Mouse (Mus musculus) ovary, postnatal 36 days (tissue): ENCODE data around the gene Fbrsl1.
"Not testable (repeated sequence)": the region's sequence is repeated elsewhere in the genome, so short reads cannot be mapped to it uniquely, and the experiment has no call there.

ENCODE experiments used
- DNase-seq: peaks from one replicate; pipeline ENCODE4 v3.0.0; 2022; ENCODE audit warnings: low spot score, mixed read lengths

Gene Fbrsl1

GRCm38 (mm10) chr5:110449294-110449693 is 991 bp upstream of the Fbrsl1 start:
- no peak for DNase-seq

- peak; percentile 39 for DNase-seq
Observed at GRCm38 (mm10) chr5:110447720-110448435, 425 bp downstream of the Fbrsl1 start.

- no peak for DNase-seq
Observed at GRCm38 (mm10) chr5:110444509-110444908, 3.8 kb downstream of the Fbrsl1 start.

- no peak for DNase-seq
Observed at GRCm38 (mm10) chr5:110442966-110443590, 5.2 kb downstream of the Fbrsl1 start.

GRCm38 (mm10) chr5:110439565-110440310 is 8.6 kb downstream of the Fbrsl1 start:
- no peak for DNase-seq

GRCm38 (mm10) chr5:110438591-110438990 is 9.7 kb downstream of the Fbrsl1 start:
- no peak for DNase-seq

GRCm38 (mm10) chr5:110437632-110438261 is 10.6 kb downstream of the Fbrsl1 start:
- no peak for DNase-seq

GRCm38 (mm10) chr5:110436166-110436565 is 12.1 kb downstream of the Fbrsl1 start:
- not testable (repeated sequence) for DNase-seq

GRCm38 (mm10) chr5:110434816-110435215 is 13.5 kb downstream of the Fbrsl1 start:
- DNase-seq = no peak

- DNase-seq = peak; percentile 64
Observed at GRCm38 (mm10) chr5:110429045-110429444, 19.3 kb downstream of the Fbrsl1 start.

GRCm38 (mm10) chr5:110428290-110428689 is 20.0 kb downstream of the Fbrsl1 start:
- no peak for DNase-seq

GRCm38 (mm10) chr5:110425187-110425586 is 23.1 kb downstream of the Fbrsl1 start:
- no peak for DNase-seq

GRCm38 (mm10) chr5:110424204-110424603 is 24.1 kb downstream of the Fbrsl1 start:
- DNase-seq = no peak

- no peak for DNase-seq
Observed at GRCm38 (mm10) chr5:110421393-110421792, 26.9 kb downstream of the Fbrsl1 start.

GRCm38 (mm10) chr5:110420950-110421349 is 27.4 kb downstream of the Fbrsl1 start:
- no peak for DNase-seq

- no peak for DNase-seq
Observed at GRCm38 (mm10) chr5:110420201-110420600, 28.1 kb downstream of the Fbrsl1 start.

- DNase-seq = no peak
Observed at GRCm38 (mm10) chr5:110418523-110418911, 29.8 kb downstream of the Fbrsl1 start.

- no peak for DNase-seq
Observed at GRCm38 (mm10) chr5:110417756-110418522, 30.4 kb downstream of the Fbrsl1 start.

GRCm38 (mm10) chr5:110416825-110417401 is 31.4 kb downstream of the Fbrsl1 start:
- DNase-seq = no peak

- DNase-seq = no peak
Observed at GRCm38 (mm10) chr5:110415806-110416700, 32.2 kb downstream of the Fbrsl1 start.
